Mouse (Mus musculus) embryonic facial prominence, embryonic 12.5 days (tissue): ENCODE data around the gene Olfr345. TPM values are rescaled to one million over a fixed set of nuclear protein-coding genes. Genes with fewer than 3 reads are reported as not detected.

ENCODE experiments used
- ATAC-seq: fragments of 200-750 bp; cut with Nextera tagmentation; 2 replicates; pipeline ENCODE4 v1.8.0; 2017; ENCODE audit not compliant: insufficient number of reproducible peaks, insufficient read depth, low FRiP score, low TSS enrichment
- H3K27ac ChIP-seq: fragments of 300-500 bp; sonication (generic); 2 replicates; pipeline ENCODE4 v1.5.1; 2016; ENCODE audit warnings: mild to moderate bottlenecking
- H3K27me3 ChIP-seq: fragments of 300-500 bp; sonication (generic); 2 replicates; pipeline ENCODE4 v1.6.1; 2016; ENCODE audit warnings: mild to moderate bottlenecking, moderate library complexity
- H3K36me3 ChIP-seq: fragments of 300-500 bp; sonication (generic); 2 replicates; pipeline ENCODE4 v1.6.1; 2016; ENCODE audit warnings: mild to moderate bottlenecking
- H3K4me1 ChIP-seq: fragments of 300-500 bp; sonication (generic); 2 replicates; pipeline ENCODE4 v1.6.1; 2016
- H3K4me2 ChIP-seq: fragments of 300-500 bp; sonication (generic); replicated peaks from 2 replicates; pipeline ENCODE4 v1.6.1; 2016; ENCODE audit warnings: mild to moderate bottlenecking, moderate library complexity
- H3K4me3 ChIP-seq: fragments of 300-500 bp; sonication (generic); 2 replicates; pipeline ENCODE4 v1.5.1; 2016; ENCODE audit warnings: mild to moderate bottlenecking
- H3K9ac ChIP-seq: fragments of 300-500 bp; sonication (generic); 2 replicates; pipeline ENCODE4 v1.6.1; 2016; ENCODE audit warnings: mild to moderate bottlenecking, moderate library complexity
- H3K9me3 ChIP-seq: fragments of 300-500 bp; sonication (generic); 2 replicates; pipeline ENCODE4 v1.6.1; 2016; ENCODE audit warnings: mild to moderate bottlenecking, moderate library complexity
- WGBS: fragments of 180-500 bp; shearing (Covaris S2); methylation state at CpG from one replicate; pipeline ENCODE4 v1.1.7; 2016; 5-methylcytosine and 5-hydroxymethylcytosine counted together
- polyA plus RNA-seq: library from polyadenylated mRNA; unstranded; fragments of >200 nt; fragmentation: Nextera tagmentation; extraction: Ambion mirVana; gene quantifications from 2 replicates; pipeline ENCODE4 v1.2.1, GENCODE M21; 2016

The Olfr345 gene
- not detected in 2 replicates for polyA plus RNA-seq

DNA sequence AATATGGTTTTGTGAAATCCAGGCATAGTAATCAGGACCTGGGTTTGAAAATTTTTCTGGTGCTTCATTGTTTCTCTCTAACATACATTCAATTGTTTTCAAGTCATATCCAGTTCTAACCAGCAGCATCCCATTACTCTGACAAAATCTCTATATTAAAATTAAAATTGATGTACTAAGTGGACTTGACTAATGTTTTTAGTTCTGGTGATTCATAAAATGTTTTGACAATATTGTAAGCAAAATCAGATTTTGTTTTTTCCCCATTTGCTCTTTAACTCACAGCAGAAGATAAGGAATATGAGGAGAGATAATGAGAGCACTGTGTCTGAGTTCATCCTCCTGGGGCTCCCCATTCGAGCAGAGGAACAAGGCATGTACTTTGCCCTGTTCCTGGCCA lies at the start of gene Olfr345:
Olfr345 (plus strand) TSS at position 301 of the 400 bp plus-strand sequence.
- Histone ChIP-seq H3K27me3 (no peaks in the 10 kb centered on the region), H3K9ac (no peak within 1 kb of the TSS), H3K9me3 (0 out of 2 replicates have a peak, but pooled peaks cover 2% of the 10 kb centered on the region), H3K4me2 (no peak within 1 kb of the TSS), H3K27ac (no peak within 1 kb of the TSS), H3K36me3 (no peaks in the 10 kb centered on the region), H3K4me1 (no peaks in the 10 kb centered on the region), H3K4me3 (no peak within 1 kb of the TSS)
- WGBS, result 78% methylated on average over 1 of the region's 1 CpGs
- no peak for ATAC-seq

DNA sequence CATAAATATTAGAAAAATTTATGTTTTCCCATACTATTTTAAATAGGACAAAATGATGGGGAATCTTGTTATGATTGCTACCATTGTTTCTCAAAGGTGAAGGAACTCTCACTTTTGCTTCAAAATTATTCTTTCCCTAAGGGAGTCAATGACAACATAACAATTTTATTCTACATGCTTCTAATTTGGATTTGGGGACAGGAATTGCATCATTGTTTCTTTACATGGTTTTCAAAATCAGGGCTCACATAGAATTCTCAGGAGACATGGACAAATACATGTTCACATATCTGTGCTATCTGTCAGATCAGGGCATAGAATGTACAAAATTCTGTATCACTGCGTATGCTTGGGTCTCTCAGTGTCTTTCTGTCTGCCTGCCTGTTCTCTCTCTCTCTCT lies 45.6 kb downstream of the Olfr345 start, which contains the start of gene Olfr346:
Olfr346 (plus strand) TSS at position 301 of the 400 bp plus-strand sequence.
- H3K4me2 ChIP-seq, result no peak within 1 kb of the TSS
- WGBS, result 100% methylated on average over 1 of the region's 1 CpGs
- H3K9ac ChIP-seq, result no peak within 1 kb of the TSS
- H3K9me3 ChIP-seq, result 0 out of 2 replicates have a peak, but pooled peaks cover 6% of the 10 kb centered on the region
- no peak within 1 kb of the TSS for H3K4me3 ChIP-seq
- no peak for ATAC-seq
- H3K4me1 ChIP-seq, result no peaks in the 10 kb centered on the region
- no peaks in the 10 kb centered on the region for H3K36me3 ChIP-seq
- no peaks in the 10 kb centered on the region for H3K27me3 ChIP-seq
- H3K27ac ChIP-seq, result no peak within 1 kb of the TSS

Other genes with a start within 250 kb of the Olfr345 start
- not detected in 2 replicates for gene Olfr339, start 221.1 kb upstream of the Olfr345 start, polyA plus RNA-seq
- gene Olfr340, start 187.5 kb upstream of the Olfr345 start, polyA plus RNA-seq, result not detected in 2 replicates
- gene Olfr341, start 157.6 kb upstream of the Olfr345 start, polyA plus RNA-seq, result not detected in 2 replicates
- gene Olfr342, start 115.0 kb upstream of the Olfr345 start, polyA plus RNA-seq, result not detected in 2 replicates
- gene Olfr344, start 73.4 kb upstream of the Olfr345 start, polyA plus RNA-seq, result not detected in 2 replicates
- gene Olfr346, start 45.7 kb downstream of the Olfr345 start, polyA plus RNA-seq, result not detected in 2 replicates
- gene Olfr347, start 91.9 kb downstream of the Olfr345 start, polyA plus RNA-seq, result not detected in 2 replicates
- gene Olfr348, start 144.2 kb downstream of the Olfr345 start, polyA plus RNA-seq, result not detected in 2 replicates
- gene Olfr50, start 150.5 kb downstream of the Olfr345 start, polyA plus RNA-seq, result not detected in 2 replicates
- gene Olfr3, start 177.0 kb downstream of the Olfr345 start, polyA plus RNA-seq, result not detected in 2 replicates
- not detected in 2 replicates for gene Olfr350, start 206.3 kb downstream of the Olfr345 start, polyA plus RNA-seq
- not detected in 2 replicates for gene Olfr351, start 222.6 kb downstream of the Olfr345 start, polyA plus RNA-seq
- not detected in 2 replicates for gene Olfr352, start 228.4 kb downstream of the Olfr345 start, polyA plus RNA-seq